Mouse (Mus musculus) urinary bladder, adult 2 months (tissue): Measurements from ENCODE around the gene Tenm2. TPM values are rescaled to one million over a fixed set of nuclear protein-coding genes. Genes with fewer than 3 reads are reported as not detected.

Experiments used
- DNase-seq: peaks from one replicate; pipeline ENCODE4 v3.0.0; 2022; ENCODE audit warnings: low spot score
- polyA plus RNA-seq: library from polyadenylated mRNA; depleted of rRNA; stranded (reverse); fragments of >200 nt; gene quantifications from 2 replicates; pipeline ENCODE4 v1.2.3, GENCODE M21; 2012

Tenm2 gene
- polyA plus RNA-seq, 1 experiment, result 2.2 TPM

DNA sequence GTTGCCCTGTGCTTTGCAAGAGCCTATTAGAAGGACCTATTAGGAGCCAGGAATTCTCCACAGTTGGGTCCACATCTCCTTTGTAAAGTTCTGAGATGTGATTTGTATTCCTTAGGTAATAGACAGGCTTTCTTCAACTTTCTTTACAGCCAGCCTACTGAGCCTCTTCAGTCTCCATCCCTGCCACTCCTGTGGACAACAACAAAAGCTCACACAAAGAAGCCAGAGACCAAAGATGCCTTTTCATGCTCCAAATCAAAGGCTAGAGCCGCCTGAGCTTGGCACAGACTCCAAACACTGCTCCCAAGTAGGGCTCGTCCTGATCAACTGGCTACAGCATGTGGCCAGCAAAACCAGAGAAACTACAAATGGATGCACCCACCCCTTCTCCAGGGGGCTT lies 333.5 kb downstream of the Tenm2 start:
- no peak for DNase-seq

GRCm38 (mm10) chr11:36893061-36893460 lies 342.7 kb downstream of the Tenm2 start:
- no peak for DNase-seq

- no peak for DNase-seq
These were observed 344.7 kb downstream of the Tenm2 start for GRCm38 (mm10) chr11:36891106-36891505.

DNA sequence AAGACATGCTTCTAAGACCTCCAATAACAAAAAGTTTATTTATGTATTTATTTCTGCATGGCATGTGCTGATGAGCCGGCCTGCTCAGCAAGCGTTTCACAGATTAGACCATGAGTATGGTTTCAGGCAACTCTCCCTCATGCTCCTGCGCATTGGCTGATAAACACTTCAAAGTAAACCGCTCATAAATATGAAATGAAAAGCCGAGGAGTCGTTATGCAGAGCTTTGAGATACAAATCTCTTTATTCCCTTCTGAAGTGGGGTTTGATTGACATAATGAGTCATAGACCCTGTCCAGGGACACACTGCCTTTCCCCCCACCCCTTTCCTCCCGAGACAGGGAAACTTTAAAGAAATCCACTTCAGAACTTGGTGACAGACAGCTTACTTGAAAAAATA lies 348.3 kb downstream of the Tenm2 start:
- no peak for DNase-seq

- DNase-seq, result no peak
These were observed 349.6 kb downstream of the Tenm2 start for GRCm38 (mm10) chr11:36886147-36886546.

DNA sequence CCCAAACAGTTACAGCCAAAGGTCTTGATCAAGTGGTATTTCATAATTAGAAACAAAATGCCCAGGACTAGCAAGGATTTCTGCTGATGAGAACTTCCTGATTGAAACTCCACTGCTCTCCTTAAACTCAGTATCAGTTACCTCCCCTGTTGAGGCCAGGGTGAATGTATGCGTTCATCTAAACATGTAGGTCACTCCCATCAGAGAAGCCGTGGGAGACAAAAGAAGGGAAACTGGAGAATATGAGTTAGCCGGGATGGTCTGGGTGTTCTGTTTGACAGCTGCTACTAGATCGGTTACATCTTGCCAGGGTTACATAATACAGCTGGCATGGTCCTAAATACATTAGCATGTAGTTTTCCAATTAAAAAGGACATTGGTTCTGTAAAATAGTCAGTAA lies 362.8 kb downstream of the Tenm2 start:
- no peak for DNase-seq

DNA sequence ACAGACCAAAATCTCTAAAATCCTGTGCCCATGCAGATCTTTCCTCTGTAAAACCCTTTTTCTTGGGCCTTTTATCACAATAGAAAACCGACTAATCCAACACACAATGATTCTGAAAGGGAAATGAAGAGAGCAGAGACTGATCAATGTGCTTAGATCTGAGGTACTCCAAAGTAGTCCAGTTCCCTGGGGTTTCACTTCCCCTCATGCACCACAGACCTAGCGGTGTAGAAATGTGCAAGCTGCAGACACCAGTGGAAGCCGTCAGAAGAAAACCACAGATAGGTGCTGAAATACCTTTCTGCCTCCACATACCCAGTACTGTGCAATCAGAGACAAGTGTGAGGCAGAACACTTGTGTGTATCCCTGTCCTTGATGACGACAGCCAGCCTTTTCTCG lies 365.2 kb downstream of the Tenm2 start:
- DNase-seq, result no peak

- no peak for DNase-seq
These were observed 384.1 kb downstream of the Tenm2 start for GRCm38 (mm10) chr11:36851690-36852089.

DNA sequence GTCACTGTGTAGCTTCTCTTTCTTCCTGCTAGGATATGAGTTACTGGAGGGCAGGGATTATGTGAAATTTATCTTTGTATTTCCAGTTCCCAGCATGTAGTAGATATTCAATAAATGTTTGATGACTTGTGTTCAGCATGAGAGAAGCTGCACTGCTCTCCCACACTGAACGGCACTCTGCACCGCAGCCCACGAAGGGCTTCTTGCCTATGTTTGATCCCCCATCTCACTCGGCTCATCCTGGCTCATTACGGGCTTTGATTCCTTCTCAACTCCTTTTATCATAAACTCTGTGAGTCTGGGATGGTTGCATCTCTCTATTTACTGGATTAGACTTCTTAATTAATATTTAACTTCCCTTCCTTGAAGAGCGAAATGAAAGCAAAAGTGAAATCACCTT lies 388.3 kb downstream of the Tenm2 start:
- DNase-seq, result no peak

- no peak for DNase-seq
These were observed 402.9 kb downstream of the Tenm2 start for GRCm38 (mm10) chr11:36832855-36833254.

GRCm38 (mm10) chr11:36831511-36831910 lies 404.3 kb downstream of the Tenm2 start:
- DNase-seq, result no peak

DNA sequence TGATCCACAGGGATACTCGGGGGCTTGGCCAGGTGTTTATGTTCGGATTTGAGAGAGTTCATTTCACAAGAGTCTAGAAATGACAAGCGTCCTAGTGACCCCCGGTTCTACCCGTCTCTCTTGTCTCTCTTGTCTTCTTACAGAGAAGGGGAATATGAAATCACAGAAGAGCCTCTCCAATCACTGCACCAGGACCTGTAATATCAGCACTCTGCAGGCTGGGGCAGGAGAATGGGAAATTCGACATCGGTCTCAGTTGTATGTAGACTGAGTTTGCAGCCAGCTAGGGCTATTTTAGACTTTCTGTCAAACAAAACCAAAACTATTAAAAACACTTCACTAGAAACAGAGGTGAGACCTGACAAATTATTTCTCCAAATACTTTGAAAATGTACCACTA lies 411.1 kb downstream of the Tenm2 start:
- no peak for DNase-seq

- DNase-seq, result no peak
These were observed 431.1 kb downstream of the Tenm2 start for GRCm38 (mm10) chr11:36804615-36805014.

GRCm38 (mm10) chr11:36802208-36802631 lies 433.5 kb downstream of the Tenm2 start:
- DNase-seq, result no peak

DNA sequence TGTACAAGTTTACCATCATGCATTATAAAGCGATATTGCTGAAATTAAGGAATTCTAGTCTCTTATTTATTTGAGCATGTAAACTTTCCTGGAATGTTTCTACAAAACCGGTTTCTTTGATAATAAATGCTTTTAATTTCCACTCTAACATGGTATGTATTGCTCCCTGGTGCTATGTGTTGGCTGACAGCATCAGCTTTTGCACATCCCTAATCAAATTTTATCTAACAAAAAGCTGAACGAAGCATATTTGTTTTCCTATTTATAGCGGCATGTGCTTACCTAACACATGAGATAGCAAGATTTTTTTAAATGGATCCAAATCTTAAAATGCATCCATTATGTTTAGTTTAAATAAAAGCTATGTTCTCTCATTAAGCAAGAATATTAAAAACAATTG lies 434.1 kb downstream of the Tenm2 start:
- DNase-seq, result no peak

DNA sequence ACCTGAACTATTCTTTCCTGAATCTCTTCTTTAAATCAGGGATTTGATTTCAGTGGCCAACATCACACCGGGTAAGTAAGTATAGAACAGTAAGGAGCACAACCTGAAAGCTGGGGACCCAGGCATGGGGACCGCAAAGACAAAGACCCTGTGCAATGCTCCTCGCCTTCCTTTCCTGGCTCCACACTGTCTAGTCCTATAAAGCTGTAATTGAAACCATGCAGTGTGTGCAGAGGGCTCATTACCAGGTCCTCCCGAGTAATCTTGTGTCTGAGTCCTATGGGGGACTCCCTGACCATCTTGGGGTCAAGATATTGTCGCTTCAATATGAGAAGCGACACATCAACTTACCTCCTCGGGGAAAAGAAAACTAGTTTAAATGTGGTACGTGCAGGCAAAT lies 436.4 kb downstream of the Tenm2 start:
- DNase-seq, result no peak

DNA sequence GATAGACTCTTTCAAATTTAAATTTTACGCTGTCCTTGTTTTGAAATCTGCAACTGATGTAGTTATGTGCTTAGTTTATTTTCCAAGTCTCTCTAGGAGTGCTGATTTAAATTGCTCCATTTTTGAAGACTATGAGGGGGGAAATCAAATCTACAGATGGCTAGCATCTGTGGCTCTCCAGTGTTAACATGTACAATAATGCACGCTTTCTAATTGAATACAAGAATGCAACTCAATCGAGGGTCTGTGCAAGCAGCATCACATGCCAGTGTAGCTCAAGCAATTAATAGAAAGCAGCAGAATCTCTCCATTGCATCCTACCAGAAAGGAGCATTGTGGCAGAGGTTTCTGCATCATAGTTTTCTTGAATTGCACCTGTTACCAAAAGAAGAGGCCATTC lies 477.8 kb downstream of the Tenm2 start:
- no peak for DNase-seq

DNA sequence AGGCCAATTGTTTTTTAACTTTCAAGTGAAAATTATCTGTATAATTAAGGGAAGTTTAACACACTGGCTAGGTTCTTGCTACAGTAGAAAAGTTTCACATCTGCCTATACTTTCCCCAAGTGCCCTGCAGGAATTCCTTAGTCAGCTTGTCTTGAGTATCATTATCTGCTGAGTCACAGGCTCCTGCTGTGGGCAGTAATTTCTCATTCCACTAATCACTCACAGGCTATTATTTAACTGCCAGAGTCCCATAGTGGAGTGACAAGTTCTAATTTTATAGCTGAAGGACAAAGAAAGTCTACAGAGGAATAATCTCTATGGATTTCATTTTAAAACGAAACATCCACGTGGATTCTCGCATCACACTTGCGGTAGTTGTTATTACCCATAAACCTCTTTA lies 489.5 kb downstream of the Tenm2 start:
- DNase-seq, result no peak

GRCm38 (mm10) chr11:36727800-36728199 lies 508.0 kb downstream of the Tenm2 start:
- no peak for DNase-seq

DNA sequence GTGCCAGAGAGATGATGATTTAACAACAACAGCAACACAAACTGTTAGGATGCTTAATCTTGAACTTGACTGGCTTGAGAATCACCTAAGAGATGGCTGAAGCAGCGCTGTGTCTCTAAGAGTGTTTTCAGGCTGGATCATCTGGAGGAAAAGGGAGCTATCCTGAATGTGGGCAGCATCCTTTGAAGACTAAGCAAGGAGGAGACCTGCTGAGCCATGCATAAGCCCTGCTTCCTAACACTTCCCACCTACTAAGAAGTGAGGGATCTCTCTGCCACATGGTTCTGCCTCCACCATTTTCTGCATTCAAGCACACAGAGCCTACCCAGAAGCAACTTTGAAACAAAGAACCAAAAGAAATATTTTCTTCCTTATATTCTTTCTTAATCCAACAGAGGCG lies 532.9 kb downstream of the Tenm2 start:
- no peak for DNase-seq

GRCm38 (mm10) chr11:36700951-36701350 lies 534.8 kb downstream of the Tenm2 start:
- no peak for DNase-seq

GRCm38 (mm10) chr11:36700131-36700530 lies 535.6 kb downstream of the Tenm2 start:
- no peak for DNase-seq

DNA sequence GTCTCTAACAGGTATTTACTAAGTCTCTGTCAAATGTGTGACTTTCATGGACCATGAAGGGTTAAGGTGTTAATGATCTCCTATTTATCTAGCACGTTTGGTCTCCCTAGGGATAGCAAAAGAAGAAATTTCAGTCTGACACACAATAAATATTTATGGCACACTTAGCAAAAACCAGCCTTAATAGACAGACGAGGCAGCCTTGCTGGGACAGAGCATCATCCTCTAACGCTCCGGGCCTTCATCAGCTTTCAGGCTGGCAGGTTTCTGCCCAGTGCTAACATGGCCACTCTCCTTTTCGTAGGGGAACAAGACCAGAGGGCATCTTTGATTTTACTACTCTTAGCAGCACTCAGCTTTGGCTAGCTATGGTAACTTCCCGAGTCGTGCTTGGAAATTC lies 537.5 kb downstream of the Tenm2 start:
- no peak for DNase-seq

DNA sequence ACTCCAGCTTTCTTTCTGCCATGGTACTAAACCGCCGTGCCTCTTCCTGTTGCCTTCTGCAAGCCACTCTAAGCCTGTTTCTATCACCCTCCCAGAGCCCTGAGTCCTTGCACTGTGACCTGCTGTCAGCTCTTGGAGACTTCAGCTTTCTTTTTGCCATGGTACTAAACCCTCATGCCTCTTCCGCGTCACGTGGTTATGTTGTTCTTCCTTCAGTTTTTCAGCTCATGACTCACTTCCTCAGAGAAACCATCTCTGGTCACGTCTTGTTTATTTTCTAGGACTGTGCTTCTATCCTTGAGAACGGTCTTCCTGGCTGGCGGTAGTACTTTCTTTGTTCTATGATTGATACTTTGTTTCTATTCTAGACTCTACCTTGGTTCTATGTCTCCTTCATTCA lies 537.9 kb downstream of the Tenm2 start:
- no peak for DNase-seq
